Mouse (Mus musculus): Measurements from ENCODE around the gene Taf13.

Gene Taf13

GRCm38 (mm10) chr3:108572309-108573010 is 962 bp downstream of the Taf13 start:
- no peak for DNase-seq (ENCODE audit: low read depth, low spot score)

GRCm38 (mm10) chr3:108574018-108574417 is 2.5 kb downstream of the Taf13 start:
- DNase-seq (ENCODE audit: low read depth, low spot score): no peak

DNA sequence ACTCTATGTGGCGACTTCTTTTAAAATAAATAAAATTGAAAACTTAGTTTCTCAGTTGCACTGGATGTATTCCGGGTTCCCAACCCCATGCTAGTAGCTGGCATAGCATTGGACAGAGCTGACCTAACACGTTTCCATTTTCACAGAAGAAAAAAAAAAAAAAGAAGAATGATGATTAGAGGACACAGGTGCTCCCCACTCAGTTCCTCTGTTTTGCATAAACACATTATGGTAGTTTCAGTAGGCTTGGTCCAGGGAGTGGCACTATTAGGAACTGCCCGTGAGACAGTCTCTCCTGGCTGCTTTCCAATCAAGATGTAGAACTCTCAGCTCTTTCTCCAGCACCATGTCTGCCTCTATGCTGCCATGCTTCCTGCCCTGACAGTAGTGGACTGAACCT is 13.1 kb downstream of the Taf13 start:
- no peak for DNase-seq (ENCODE audit: low read depth, low spot score)

GRCm38 (mm10) chr3:108588446-108588845 is 16.9 kb downstream of the Taf13 start:
- DNase-seq (ENCODE audit: low read depth, low spot score): no peak

- DNase-seq (ENCODE audit: low read depth, low spot score): peak; percentile 89
These were observed 19.5 kb downstream of the Taf13 start, which contains the start of gene Wdr47 for GRCm38 (mm10) chr3:108590786-108591529. TSS of gene Wdr47 (plus strand) at chr3:108591279.

DNA sequence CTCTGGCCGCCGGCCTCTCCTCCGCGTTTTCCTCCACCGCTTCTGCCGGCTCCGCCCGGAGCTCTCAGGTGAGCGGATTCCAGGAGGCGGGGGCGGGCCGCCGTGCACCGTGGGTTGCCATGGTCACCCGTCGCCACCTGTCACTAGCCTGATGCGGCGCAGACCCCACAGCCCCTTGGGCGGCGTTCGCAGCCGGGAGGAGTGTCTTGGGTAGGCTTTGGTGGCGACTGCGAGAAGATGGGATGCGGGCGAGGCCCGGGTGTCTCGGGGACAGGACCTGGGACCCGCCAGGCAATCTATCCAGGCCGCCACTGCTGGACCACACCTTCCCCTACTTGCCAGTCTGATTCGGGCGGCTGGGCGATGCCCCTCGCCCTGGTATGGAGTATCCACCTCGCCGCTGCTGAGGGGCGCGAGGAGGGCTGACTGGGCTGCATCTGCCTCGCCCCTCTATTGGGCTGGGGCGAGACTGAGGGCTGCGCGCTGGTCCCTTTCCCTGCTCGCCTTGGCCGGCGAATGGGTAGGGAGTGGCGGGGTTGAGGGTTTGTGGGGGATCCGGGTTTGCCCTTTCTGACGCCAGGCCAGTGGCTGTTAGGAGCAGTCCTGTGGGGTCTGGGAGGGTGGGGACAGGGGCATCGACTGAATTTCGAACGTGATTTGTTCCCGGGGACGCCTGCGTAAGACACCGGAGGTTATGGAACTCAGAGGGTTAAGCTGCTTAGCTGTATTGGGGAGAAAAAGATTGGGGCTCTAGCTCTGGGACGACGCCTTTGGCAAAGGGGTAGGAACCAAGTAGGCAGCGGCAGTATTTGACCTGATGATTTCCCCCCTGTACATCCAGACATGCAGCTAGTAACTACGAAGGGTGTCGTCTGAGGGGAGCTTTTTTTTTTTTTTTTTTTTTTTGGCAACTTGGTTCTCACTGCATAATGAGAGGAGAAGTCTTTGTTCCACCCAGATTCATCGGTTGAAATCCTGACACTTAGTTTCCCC is 20.3 kb downstream of the Taf13 start:
- no peak for DNase-seq (ENCODE audit: low read depth, low spot score)

GRCm38 (mm10) chr3:108608906-108609305 is 37.4 kb downstream of the Taf13 start:
- no peak for DNase-seq (ENCODE audit: low read depth, low spot score)

Data from WW6 (cell line).